Mouse (Mus musculus): ENCODE measurements around the gene Hnrnpll.

The Hnrnpll gene

GRCm38 (mm10) chr17:79998986-79999385 is 63.1 kb downstream of the Hnrnpll start:
- no peak for DNase-seq

- peak; percentile 73 to 77 for DNase-seq
Measured at GRCm38 (mm10) chr17:79995091-79995691, 66.9 kb downstream of the Hnrnpll start.

- DNase-seq: no peak
Measured at GRCm38 (mm10) chr17:79992114-79992513, 70.0 kb downstream of the Hnrnpll start.

DNA sequence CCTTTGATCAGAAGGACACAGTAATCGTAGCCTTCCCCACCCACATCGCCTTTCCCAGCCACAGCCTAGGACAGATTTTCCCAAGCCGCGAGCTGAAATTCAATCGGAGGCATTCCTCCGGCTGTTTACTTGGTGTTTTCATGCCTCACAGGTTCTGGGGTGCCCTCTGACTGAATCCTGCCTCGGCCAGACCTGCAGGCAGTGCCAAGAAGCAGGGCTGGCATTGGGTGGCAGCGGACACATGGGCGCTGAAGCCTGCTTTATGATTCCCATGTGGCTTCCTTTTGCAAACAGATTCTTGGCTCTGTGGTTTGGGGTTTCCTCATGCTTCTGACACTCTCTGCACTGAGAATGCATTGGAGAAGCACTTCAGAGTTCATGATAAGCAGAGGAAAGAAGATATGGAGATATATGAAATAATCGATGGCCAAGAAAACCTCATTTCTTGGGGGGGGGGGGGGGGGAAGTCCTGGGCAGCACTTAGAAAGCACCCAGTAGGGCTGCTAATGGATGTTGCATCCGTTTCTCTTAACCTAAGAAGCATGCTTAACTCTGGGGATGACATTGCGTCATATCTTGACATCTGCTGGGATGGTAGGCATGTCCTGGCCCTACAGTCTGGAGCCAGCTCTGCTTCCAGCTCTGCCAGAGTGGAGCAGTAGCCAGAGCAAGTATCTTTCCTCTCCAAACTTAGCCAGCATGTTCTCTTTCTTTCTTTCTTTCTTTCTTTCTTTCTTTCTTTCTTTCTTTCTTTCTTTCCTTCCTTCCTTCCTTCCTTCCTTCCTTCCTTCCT is 70.8 kb downstream of the Hnrnpll start:
- DNase-seq: peak; percentile 21 to 39

DNA sequence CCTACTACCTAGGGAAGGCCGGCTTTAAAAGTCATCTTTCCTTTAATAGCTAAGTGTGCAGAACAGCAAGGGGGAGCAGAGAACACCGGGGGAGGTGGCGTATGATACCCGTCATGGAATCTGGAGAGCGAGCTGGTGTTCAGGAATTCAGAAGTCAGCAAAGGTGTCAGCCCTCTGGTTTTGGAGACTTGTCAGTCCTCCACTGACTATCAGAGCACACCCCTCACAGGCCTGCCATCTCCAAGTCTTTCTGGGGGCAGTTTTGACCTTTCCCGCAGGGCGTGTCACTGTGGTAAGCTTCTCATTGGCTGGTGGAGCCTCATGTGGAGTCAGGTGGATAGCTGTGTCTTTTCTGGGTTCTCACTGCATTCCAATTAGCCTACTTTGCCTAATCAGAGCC is 72.0 kb downstream of the Hnrnpll start:
- no peak for DNase-seq

GRCm38 (mm10) chr17:79984450-79984849 is 77.7 kb downstream of the Hnrnpll start:
- no peak for DNase-seq

DNA sequence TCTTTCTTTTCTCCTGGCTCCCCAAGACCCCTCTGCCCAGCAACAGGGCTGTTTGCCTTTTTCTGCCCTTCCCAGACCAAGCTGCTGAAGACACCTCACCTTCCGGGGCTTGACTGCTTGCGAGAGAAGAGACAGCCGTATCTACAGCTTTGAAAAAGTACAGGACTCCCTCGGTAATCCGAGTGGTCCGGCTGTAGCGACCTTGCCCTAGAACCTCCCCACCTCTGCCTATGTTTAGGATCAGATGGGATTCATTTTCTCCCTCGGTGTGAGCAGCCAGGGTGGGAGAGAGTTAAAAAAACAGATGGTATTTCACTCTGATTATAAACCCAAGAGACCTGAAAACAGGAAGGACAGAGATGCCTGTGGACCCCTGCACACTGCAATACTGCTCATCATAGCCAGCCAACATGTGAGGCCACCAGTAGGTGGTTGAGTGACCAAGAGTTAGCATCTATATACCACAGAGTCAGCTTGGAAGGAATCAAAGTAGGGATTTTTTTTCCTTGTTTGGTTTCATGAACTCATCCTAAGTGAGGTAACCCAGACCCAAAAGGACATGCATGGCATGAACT is 79.1 kb downstream of the Hnrnpll start:
- DNase-seq: no peak

DNA sequence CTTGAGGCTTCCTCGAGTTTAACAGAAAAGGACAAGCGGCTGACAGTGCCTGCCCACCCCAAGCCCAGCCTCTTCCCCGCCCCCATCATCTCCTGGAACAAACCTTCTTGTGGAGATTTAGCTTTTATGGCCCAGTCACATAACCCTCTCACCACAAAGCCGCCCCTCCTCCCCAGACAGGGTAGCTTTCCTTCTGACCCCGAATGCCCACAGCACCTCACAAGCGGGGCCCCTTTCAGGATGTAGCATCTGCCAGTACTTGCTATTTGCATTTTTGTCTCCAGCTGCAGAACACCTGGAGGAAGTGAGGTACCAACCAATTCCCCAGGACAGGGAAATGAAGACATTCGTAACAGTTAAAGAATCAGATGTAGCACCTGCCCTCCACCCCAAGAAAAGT is 79.6 kb downstream of the Hnrnpll start:
- DNase-seq: no peak

- DNase-seq: no peak
Measured at GRCm38 (mm10) chr17:79981758-79982481, 80.2 kb downstream of the Hnrnpll start.

GRCm38 (mm10) chr17:79981348-79981747 is 80.8 kb downstream of the Hnrnpll start:
- no peak for DNase-seq

DNA sequence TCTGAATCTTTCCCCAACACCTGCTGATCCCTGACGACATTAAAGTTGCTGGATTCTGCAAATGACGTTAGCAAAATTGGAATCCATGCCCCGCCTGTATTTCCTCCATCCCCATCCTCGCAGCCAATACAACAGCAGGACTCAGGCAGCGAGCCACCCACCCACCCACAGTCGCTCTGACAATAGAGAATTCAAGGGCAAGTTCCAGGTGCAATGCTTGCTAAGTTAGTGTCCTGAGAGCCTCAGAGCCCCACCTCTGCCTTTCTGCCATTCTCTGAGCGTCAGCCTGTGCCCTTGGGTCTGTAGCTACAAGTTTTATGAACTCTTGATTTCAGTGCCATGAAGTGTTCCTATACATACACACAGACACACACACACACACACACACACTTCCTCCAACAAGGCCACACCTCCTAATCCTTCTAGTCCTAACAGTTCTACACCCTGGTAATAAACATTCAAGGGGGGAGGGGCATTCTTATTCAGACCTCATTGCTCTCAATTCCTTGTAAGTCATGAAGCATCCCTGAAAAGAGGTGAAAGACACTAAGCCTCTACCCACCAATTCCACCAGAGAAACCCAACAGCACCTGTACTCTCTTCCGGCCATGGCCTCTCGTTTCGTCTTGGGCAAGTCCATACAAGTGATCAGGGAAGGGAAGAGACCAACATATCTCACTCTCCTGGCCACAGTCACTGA is 81.6 kb downstream of the Hnrnpll start:
- no peak for DNase-seq

All from cerebellum, postnatal 14 days (tissue).